Comparison of ENCODE assay signal across 13 mouse cellular contexts in genomic region chr6:127348770-127349409, GRCm38 (mm10).
DNase-seq lines count a peak whose midpoint lies in the region; ATAC-seq and TF ChIP-seq lines count a peak whose summit lies in the region.
"Had no signal": no experiment of that assay in that cellular context is flagged by ENCODE, and none has a peak within 500 bp of the region (broad histone marks: within the 10 kb centered on the region; RNA-seq: fewer than 3 reads in every experiment).

No protein-coding gene starts in this region.

- CTCF ChIA-PET in Patski (lab: Charles Lee): interaction anchor here (1.0 to 2.0 kb wide), 3 partner anchors 10 to 200 kb away, joined by 4 to 11 read pairs (median 6); no protein-coding TSS in a partner anchor

- no peak overlapping the region for H3K4me2 ChIP-seq in kidney, postnatal 0 days (ENCODE audit: low read length)
- no peak overlapping the region for H3K4me2 ChIP-seq in intestine, embryonic 16.5 days (ENCODE audit: low read depth, low read length)

- H3K4me1 ChIP-seq in kidney, postnatal 0 days (replicated peaks; ENCODE audit: insufficient read depth, low read length): peaks cover 9% of the 10 kb centered on the region
- H3K4me1 ChIP-seq in intestine, embryonic 16.5 days (ENCODE audit: control insufficient read depth, insufficient read depth, low read length): peaks cover 11% of the 10 kb centered on the region

- H3K4me3 ChIP-seq in kidney, postnatal 0 days (replicated peaks; ENCODE audit: low read depth, low read length): no peak overlapping the region
- H3K4me3 ChIP-seq in intestine, embryonic 16.5 days (ENCODE audit: low read length): no peak overlapping the region

- in situ Hi-C loops in Patski (cut with MboI; ENCODE audit: low pct_unique_long_range_greater_than_20kb): loop anchor here (25.0 kb wide), 4 partner anchors 787 to 1088 kb away; partner anchors contain the start of genes Fkbp4 and Tspan9

- peak; percentile 93 for ATAC-seq in frontal cortex, adult (ENCODE audit: low TSS enrichment)
- peak; percentile 49; the same call in 1 of the 2 replicates for ATAC-seq in kidney, postnatal 0 days (replicated peaks; ENCODE audit: low FRiP score, low read depth)
- ATAC-seq in Patski: peak; percentile 90
- ATAC-seq in intestine, embryonic 16.5 days: no peak
- ATAC-seq in erythroid progenitor cell, adult 5-6 weeks (replicated peaks; ENCODE audit: low FRiP score, poor library complexity, severe bottlenecking): no peak

- POLR2A ChIA-PET in Patski (lab: Charles Lee): no interaction called here

- H3K9me3 ChIP-seq in kidney, postnatal 0 days (replicated peaks; ENCODE audit: low read length): no peaks in the 10 kb centered on the region
- H3K9me3 ChIP-seq in intestine, embryonic 16.5 days (ENCODE audit: control insufficient read depth, low read length): no peaks in the 10 kb centered on the region

- DNase-seq in frontal cortex, adult 2 months (ENCODE audit: extremely low spot score in 1 of 2, low spot score in 1 of 2): no peak
- DNase-seq in kidney, postnatal 0 days (ENCODE audit: low spot score): peak; percentile 33
- DNase-seq in kidney, postnatal 14 days: no peak
- DNase-seq in Patski (ENCODE audit: low read depth, low spot score): peak; percentile 17
- no peak for DNase-seq in layer of hippocampus, adult 11-12 months (ENCODE audit: low spot score)
- DNase-seq: cerebellum, adult 8-10 months; heart, postnatal 36 days; kidney, adult 8-10 months; right cerebral cortex, postnatal 14 days; thymus, postnatal 36 days had no signal

- no peaks in the 10 kb centered on the region for H3K27me3 ChIP-seq in kidney, postnatal 0 days (ENCODE audit: insufficient read depth, low read length)
- H3K27me3 ChIP-seq in Patski: no peaks in the 10 kb centered on the region
- H3K27me3 ChIP-seq in intestine, embryonic 16.5 days (replicated peaks; ENCODE audit: control insufficient read depth, insufficient read depth, low read length): no peaks in the 10 kb centered on the region

- H3K36me3 ChIP-seq in kidney, postnatal 0 days (ENCODE audit: insufficient read depth, low read length): no peaks in the 10 kb centered on the region
- H3K36me3 ChIP-seq in intestine, embryonic 16.5 days (ENCODE audit: control insufficient read depth, insufficient read depth, low read length): no peaks in the 10 kb centered on the region

- no peak for TF ChIP-seq CTCF in kidney, postnatal 0 days (IDR thresholded peaks at IDR 0.05; ENCODE audit: low read depth)
- no peak for TF ChIP-seq CTCF in Patski (IDR thresholded peaks at IDR 0.05)

- H3K9ac ChIP-seq in kidney, postnatal 0 days (ENCODE audit: low read depth, low read length): no peak overlapping the region
- 0 out of 2 replicates have a peak overlapping the region, but pooled peaks have one; percentile 5 for H3K9ac ChIP-seq in intestine, embryonic 16.5 days (ENCODE audit: low read depth, low read length)

- H3K27ac ChIP-seq in kidney, postnatal 0 days: no peak overlapping the region
- H3K27ac ChIP-seq in intestine, embryonic 16.5 days (ENCODE audit: low read length): 0 out of 2 replicates have a peak overlapping the region, but pooled peaks have one; percentile 26

- WGBS in kidney, postnatal 0 days: 54% methylated on average over 9 of the region's 9 CpGs
- 69% methylated on average over 9 of the region's 9 CpGs for WGBS in intestine, embryonic 16.5 days

Comparison
In these comparisons a context has a peak if more than half of its experiments do, and no peak if none do; other contexts are left out.
1. DNase-seq: peak in kidney, postnatal 0 days (single experiment) and Patski (single experiment); none in frontal cortex, adult 2 months (0 of 2), kidney, postnatal 14 days (single experiment) and layer of hippocampus, adult 11-12 months (single experiment).
2. ATAC-seq: peak in frontal cortex, adult (single experiment), kidney, postnatal 0 days (single experiment) and Patski (single experiment); none in intestine, embryonic 16.5 days (single experiment) and erythroid progenitor cell, adult 5-6 weeks (single experiment).